Mouse (Mus musculus): ENCODE data around the gene Anp32a. TPM values are rescaled to one million over a fixed set of nuclear protein-coding genes. Genes with fewer than 3 reads are reported as not detected.

Anp32a gene
- polyA plus RNA-seq (2015; fragmentation: Nextera tagmentation; extraction: Ambion mirVana): 149 and 165 TPM in 2 replicates

- peak within 1 kb of the TSS; percentile 84 for H3K4me2 ChIP-seq (replicated peaks)
- H3K9ac ChIP-seq: peak within 1 kb of the TSS; percentile 95
- peak within 1 kb of the TSS; percentile 88 for H3K4me3 ChIP-seq (replicated peaks)
- H3K36me3 ChIP-seq: no peaks in the 10 kb centered on the region
- ATAC-seq: peak; percentile 90
- H3K27ac ChIP-seq: peak within 1 kb of the TSS; percentile 95
- no peaks in the 10 kb centered on the region for H3K27me3 ChIP-seq (replicated peaks)
- under 1% methylated on average over 34 of the region's 34 CpGs for WGBS
- H3K9me3 ChIP-seq: no peaks in the 10 kb centered on the region
- peaks cover 14% of the 10 kb centered on the region for H3K4me1 ChIP-seq (replicated peaks)
Measured at GRCm38 (mm10) chr9:62341123-62341486, at the start of gene Anp32a. Gene Anp32a, plus strand, starts transcription at chr9:62341293.

GRCm38 (mm10) chr9:62295006-62295698, 45.9 kb upstream of the Anp32a start:
- 31% methylated on average over 7 of the region's 7 CpGs for WGBS

GRCm38 (mm10) chr9:62296891-62297290, 44.2 kb upstream of the Anp32a start:
- Histone ChIP-seq H3K9me3 (no peaks in the 10 kb centered on the region), H3K27ac (no peak overlapping the region), H3K4me3 (replicated peaks) (no peak overlapping the region), H3K9ac (no peak overlapping the region), H3K4me2 (replicated peaks) (no peak overlapping the region), H3K36me3 (no peaks in the 10 kb centered on the region), H3K4me1 (replicated peaks) (no peaks in the 10 kb centered on the region), H3K27me3 (replicated peaks) (no peaks in the 10 kb centered on the region)
- no peak for ATAC-seq
- WGBS: 67% methylated on average over 1 of the region's 1 CpGs

More at GRCm38 (mm10) chr9:62295006-62295698, 45.9 kb upstream of the Anp32a start:
- no peaks in the 10 kb centered on the region for H3K36me3 ChIP-seq
- no peak for ATAC-seq
- H3K4me1 ChIP-seq (replicated peaks): no peaks in the 10 kb centered on the region
- H3K27me3 ChIP-seq (replicated peaks): no peaks in the 10 kb centered on the region
- H3K27ac ChIP-seq: no peak overlapping the region
- no peak overlapping the region for H3K4me3 ChIP-seq (replicated peaks)
- no peak overlapping the region for H3K9ac ChIP-seq
- H3K4me2 ChIP-seq (replicated peaks): no peak overlapping the region
- H3K9me3 ChIP-seq: no peaks in the 10 kb centered on the region

GRCm38 (mm10) chr9:62315556-62315955, 25.5 kb upstream of the Anp32a start:
- Histone ChIP-seq H3K4me2 (replicated peaks) (no peak overlapping the region), H3K27me3 (replicated peaks) (no peaks in the 10 kb centered on the region), H3K9me3 (no peaks in the 10 kb centered on the region), H3K36me3 (no peaks in the 10 kb centered on the region), H3K9ac (no peak overlapping the region), H3K27ac (no peak overlapping the region), H3K4me3 (replicated peaks) (no peak overlapping the region), H3K4me1 (replicated peaks) (no peaks in the 10 kb centered on the region)
- no peak for ATAC-seq
- 85% methylated on average over 6 of the region's 6 CpGs for WGBS

- no peaks in the 10 kb centered on the region for H3K4me1 ChIP-seq (replicated peaks)
- H3K9me3 ChIP-seq: no peaks in the 10 kb centered on the region
- H3K36me3 ChIP-seq: no peaks in the 10 kb centered on the region
- ATAC-seq: no peak
- no peak overlapping the region for H3K27ac ChIP-seq
- 80% methylated on average over 4 of the region's 4 CpGs for WGBS
- no peak overlapping the region for H3K4me3 ChIP-seq (replicated peaks)
- no peak overlapping the region for H3K9ac ChIP-seq
- H3K4me2 ChIP-seq (replicated peaks): no peak overlapping the region
- no peaks in the 10 kb centered on the region for H3K27me3 ChIP-seq (replicated peaks)
Measured at GRCm38 (mm10) chr9:62318729-62319128, 22.4 kb upstream of the Anp32a start.

GRCm38 (mm10) chr9:62323816-62324215, 17.3 kb upstream of the Anp32a start:
- Histone ChIP-seq H3K4me2 (replicated peaks) (no peak overlapping the region), H3K27ac (no peak overlapping the region), H3K9me3 (no peaks in the 10 kb centered on the region), H3K9ac (no peak overlapping the region), H3K27me3 (replicated peaks) (no peaks in the 10 kb centered on the region), H3K4me3 (replicated peaks) (no peak overlapping the region), H3K4me1 (replicated peaks) (no peaks in the 10 kb centered on the region), H3K36me3 (no peaks in the 10 kb centered on the region)
- no peak for ATAC-seq
- WGBS: 81% methylated on average over 1 of the region's 1 CpGs

- H3K9ac ChIP-seq: no peak overlapping the region
- no peak overlapping the region for H3K4me3 ChIP-seq (replicated peaks)
- H3K36me3 ChIP-seq: no peaks in the 10 kb centered on the region
- no peaks in the 10 kb centered on the region for H3K9me3 ChIP-seq
- H3K27ac ChIP-seq: no peak overlapping the region
- H3K4me1 ChIP-seq (replicated peaks): no peaks in the 10 kb centered on the region
- no peak for ATAC-seq
- 67% methylated on average over 3 of the region's 3 CpGs for WGBS
- no peaks in the 10 kb centered on the region for H3K27me3 ChIP-seq (replicated peaks)
- no peak overlapping the region for H3K4me2 ChIP-seq (replicated peaks)
Measured at GRCm38 (mm10) chr9:62325965-62326364, 15.1 kb upstream of the Anp32a start.

- no peak overlapping the region for H3K27ac ChIP-seq
- no peak overlapping the region for H3K4me3 ChIP-seq (replicated peaks)
- no peak for ATAC-seq
- H3K4me2 ChIP-seq (replicated peaks): no peak overlapping the region
- H3K36me3 ChIP-seq: no peaks in the 10 kb centered on the region
- no peak overlapping the region for H3K9ac ChIP-seq
- H3K4me1 ChIP-seq (replicated peaks): no peaks in the 10 kb centered on the region
- 90% methylated on average over 9 of the region's 9 CpGs for WGBS
- no peaks in the 10 kb centered on the region for H3K27me3 ChIP-seq (replicated peaks)
- H3K9me3 ChIP-seq: no peaks in the 10 kb centered on the region
Measured at GRCm38 (mm10) chr9:62334298-62334825, 6.7 kb upstream of the Anp32a start.

- WGBS: 42% methylated on average over 12 of the region's 12 CpGs
- no peak for ATAC-seq
- Histone ChIP-seq H3K9ac (no peak overlapping the region), H3K36me3 (no peaks in the 10 kb centered on the region), H3K4me2 (replicated peaks) (no peak overlapping the region), H3K4me1 (replicated peaks) (no peaks in the 10 kb centered on the region), H3K27me3 (replicated peaks) (no peaks in the 10 kb centered on the region), H3K4me3 (replicated peaks) (no peak overlapping the region), H3K27ac (no peak overlapping the region), H3K9me3 (no peaks in the 10 kb centered on the region)
Measured at GRCm38 (mm10) chr9:62335396-62335795, 5.7 kb upstream of the Anp32a start.

- Histone ChIP-seq H3K9ac (no peak overlapping the region), H3K36me3 (no peaks in the 10 kb centered on the region), H3K4me2 (replicated peaks) (no peak overlapping the region), H3K4me1 (replicated peaks) (no peaks in the 10 kb centered on the region), H3K27ac (no peak overlapping the region), H3K4me3 (replicated peaks) (no peak overlapping the region), H3K9me3 (no peaks in the 10 kb centered on the region), H3K27me3 (replicated peaks) (no peaks in the 10 kb centered on the region)
- no peak for ATAC-seq
- WGBS: 84% methylated on average over 4 of the region's 4 CpGs
Measured at GRCm38 (mm10) chr9:62337924-62338635, 3.0 kb upstream of the Anp32a start.

GRCm38 (mm10) chr9:62338636-62339191, 2.4 kb upstream of the Anp32a start:
- Histone ChIP-seq H3K36me3 (no peaks in the 10 kb centered on the region), H3K27ac (no peak overlapping the region), H3K9ac (no peak overlapping the region), H3K27me3 (replicated peaks) (no peaks in the 10 kb centered on the region), H3K4me2 (replicated peaks) (no peak overlapping the region), H3K4me1 (replicated peaks) (no peaks in the 10 kb centered on the region), H3K4me3 (replicated peaks) (no peak overlapping the region), H3K9me3 (no peaks in the 10 kb centered on the region)
- no peak for ATAC-seq
- WGBS: 88% methylated on average over 9 of the region's 9 CpGs

GRCm38 (mm10) chr9:62340301-62341122, 581 bp upstream of the Anp32a start:
- no peak overlapping the region for H3K27ac ChIP-seq
- 3% methylated on average over 48 of the region's 48 CpGs for WGBS

More at GRCm38 (mm10) chr9:62340301-62341122, 581 bp upstream of the Anp32a start:
- H3K36me3 ChIP-seq: no peaks in the 10 kb centered on the region
- H3K27me3 ChIP-seq (replicated peaks): no peaks in the 10 kb centered on the region
- peak overlapping the region; percentile 95 for H3K9ac ChIP-seq
- ATAC-seq: peak; percentile 18
- H3K4me3 ChIP-seq (replicated peaks): peak overlapping the region; percentile 88
- no peaks in the 10 kb centered on the region for H3K9me3 ChIP-seq
- H3K4me2 ChIP-seq (replicated peaks): peak overlapping the region; percentile 76
- peaks cover 9% of the 10 kb centered on the region for H3K4me1 ChIP-seq (replicated peaks)
